Mouse (Mus musculus) inflammation-experienced regulatory T-cells, adult 6 months (primary cell): Measurements from ENCODE around the gene Tbx3. TPM values are rescaled to one million over a fixed set of nuclear protein-coding genes. Genes with fewer than 3 reads are reported as not detected.

Source experiments
- ATAC-seq: one replicate; pipeline ENCODE4 v1.8.0; 2017
- polyA plus RNA-seq, 3 experiments: library from polyadenylated mRNA; unstranded; fragments of 100-300 nt; shearing (Covaris generic); gene quantifications; one replicate each; pipeline ENCODE4 v1.2.1; 2017

Tbx3 gene
- polyA plus RNA-seq, 3 experiments from 2014 or later: 0.56 TPM; not detected in 2

- no peak for ATAC-seq
Measured at GRCm38 (mm10) chr5:119662326-119662725, 8.1 kb upstream of the Tbx3 start.

GRCm38 (mm10) chr5:119662731-119663130, 7.7 kb upstream of the Tbx3 start:
- no peak for ATAC-seq

- ATAC-seq: no peak
Measured at GRCm38 (mm10) chr5:119663241-119663640, 7.2 kb upstream of the Tbx3 start.

DNA sequence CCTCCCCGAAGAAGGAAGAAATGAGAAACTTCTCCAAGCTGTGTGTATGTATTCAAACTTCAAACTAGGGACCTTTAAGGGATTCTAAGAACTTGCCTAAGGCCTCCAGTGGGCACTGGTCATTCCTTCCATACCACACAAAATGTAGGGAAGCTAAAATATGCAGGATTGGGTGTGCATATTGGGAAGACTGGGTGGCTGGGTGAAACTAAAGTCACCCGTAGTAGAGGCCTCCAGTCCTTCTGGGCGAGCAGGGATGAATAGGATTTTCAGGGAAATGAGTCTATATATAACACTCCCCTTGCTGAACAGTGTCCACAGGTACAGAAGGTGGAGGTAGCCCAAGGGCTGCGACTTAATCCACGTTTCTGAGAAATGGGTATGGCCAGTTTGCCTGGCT, 6.7 kb upstream of the Tbx3 start:
- no peak for ATAC-seq

- no peak for ATAC-seq
Measured at GRCm38 (mm10) chr5:119665739-119666138, 4.7 kb upstream of the Tbx3 start.

DNA sequence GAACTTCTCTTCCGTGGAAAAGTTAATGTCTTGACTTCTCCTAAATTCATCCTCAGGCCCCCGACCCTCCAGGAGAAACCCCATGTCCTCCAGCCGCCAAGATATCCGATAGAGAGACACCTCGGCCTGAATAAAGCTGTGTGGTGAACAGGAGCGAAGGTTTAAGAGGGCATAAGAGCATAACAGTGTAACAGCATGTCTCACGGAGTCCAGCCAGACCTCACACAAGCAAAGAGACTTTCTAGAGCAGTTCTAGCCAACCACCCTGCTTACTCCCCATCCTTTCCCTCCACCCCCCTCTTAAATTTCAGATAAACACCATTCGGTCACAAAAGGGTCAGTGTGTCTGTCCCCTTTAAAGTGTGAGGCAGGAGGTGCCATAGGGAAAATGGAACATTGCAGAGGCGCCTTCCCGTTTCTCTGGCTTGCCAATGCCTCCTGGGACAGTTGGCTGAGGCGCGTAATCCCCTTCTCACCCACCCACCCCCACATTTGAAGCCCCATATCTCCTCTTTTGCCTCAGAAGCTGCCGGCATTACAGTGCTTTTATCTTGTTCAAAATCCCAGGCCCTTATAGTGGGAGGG, 3.0 kb upstream of the Tbx3 start:
- ATAC-seq: no peak

DNA sequence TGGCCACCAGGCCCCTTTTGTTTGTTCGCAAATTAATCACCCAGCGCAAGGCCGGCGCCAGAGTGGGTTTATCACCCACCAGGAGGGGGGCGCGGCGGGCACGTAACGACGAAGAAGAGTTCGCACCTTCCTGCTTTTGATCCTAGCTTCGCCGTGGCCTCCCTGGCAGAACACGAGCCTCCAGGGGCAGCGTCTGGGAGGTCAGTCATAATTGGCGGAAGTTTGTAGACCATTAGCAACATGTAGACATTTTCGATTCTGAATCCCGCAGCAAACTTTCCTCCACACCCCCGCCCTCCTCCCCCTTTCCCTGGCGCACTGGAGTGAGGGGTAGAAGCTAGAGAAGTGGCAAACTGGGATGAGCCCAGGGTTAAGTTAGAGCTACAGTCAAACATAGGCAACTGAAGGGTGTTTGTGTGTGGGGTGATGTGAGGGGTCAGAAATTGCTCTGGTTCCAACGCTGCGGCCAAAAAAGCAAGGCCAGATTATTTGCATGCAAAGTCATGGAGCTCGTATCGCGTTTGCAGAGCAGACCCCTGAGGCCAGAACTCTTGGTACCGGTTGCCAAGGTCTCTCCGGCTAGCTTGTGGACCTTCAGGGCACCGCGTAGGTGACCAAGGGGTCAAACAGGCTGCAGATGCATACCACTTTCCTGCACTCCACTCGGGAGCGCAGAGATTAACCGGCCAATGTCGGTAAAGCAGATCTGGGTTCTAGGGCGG, 2.1 kb upstream of the Tbx3 start:
- no peak for ATAC-seq

DNA sequence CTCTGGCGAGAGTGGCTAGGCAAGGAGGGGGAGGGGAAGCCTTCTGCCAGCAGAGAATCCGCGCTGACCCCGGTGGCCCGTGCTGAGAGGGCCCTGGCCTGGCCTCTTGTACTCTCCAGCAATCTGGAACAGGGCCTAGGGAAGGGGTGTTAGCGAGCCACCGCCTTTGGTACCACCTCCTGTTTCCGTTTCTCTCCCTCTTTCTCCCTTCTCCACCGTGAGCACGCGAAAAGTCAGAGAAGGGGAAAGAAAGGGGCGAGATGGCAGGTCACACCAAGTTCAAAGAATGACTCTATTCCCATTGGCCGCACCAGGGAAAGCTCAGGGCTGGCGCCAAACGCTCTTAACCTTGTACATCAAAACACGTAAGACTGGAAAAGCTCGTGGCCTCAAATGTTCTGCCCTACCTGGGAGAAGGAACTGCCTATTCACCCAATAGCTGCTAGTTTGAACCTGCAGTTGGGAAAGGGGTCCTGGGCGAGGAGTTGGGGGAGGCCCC, 1.5 kb upstream of the Tbx3 start:
- no peak for ATAC-seq

GRCm38 (mm10) chr5:119669741-119670565, 516 bp upstream of the Tbx3 start:
- ATAC-seq: no peak

GRCm38 (mm10) chr5:119671124-119671801, 794 bp downstream of the Tbx3 start:
- ATAC-seq: no peak

DNA sequence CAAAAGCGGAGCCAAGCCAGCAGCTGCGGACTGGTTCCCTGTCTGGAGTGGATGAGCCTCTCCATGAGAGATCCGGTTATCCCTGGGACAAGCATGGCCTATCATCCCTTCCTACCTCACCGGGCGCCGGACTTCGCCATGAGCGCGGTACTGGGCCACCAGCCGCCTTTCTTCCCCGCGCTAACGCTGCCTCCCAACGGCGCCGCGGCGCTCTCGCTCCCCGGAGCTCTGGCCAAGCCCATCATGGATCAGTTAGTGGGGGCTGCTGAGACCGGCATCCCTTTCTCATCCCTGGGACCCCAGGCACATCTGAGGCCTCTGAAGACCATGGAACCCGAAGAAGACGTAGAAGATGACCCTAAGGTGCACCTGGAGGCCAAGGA, 1.5 kb downstream of the Tbx3 start:
- no peak for ATAC-seq

DNA sequence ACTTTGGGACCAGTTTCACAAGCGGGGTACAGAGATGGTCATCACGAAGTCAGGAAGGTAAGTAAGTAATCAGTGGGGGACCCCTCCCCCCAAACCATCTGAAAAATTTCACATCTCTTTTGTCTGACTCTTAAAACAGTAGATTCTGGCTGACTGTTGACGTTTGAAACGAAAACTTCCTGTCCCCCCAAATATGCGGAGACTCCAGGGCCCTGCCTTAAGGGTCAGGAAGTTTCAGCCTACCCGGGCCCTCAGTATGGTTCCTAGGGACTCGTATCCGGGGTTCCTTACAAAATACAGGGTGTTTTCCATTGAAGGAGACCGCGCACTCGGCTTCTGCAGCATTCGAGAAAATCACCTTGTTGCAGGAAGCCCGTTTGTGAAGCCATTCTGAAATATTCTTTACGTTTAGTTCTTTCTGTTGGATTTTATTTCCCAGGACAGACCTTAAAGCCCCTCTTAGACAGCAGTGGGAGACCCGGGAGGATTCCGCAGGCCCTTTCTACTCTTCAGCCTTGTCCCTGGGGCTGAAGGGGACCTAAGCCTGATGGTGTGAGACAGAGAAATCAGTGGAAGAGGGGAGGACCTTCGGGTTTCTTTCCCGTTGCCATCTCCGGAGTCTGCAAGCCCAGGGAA, 2.0 kb downstream of the Tbx3 start:
- no peak for ATAC-seq

DNA sequence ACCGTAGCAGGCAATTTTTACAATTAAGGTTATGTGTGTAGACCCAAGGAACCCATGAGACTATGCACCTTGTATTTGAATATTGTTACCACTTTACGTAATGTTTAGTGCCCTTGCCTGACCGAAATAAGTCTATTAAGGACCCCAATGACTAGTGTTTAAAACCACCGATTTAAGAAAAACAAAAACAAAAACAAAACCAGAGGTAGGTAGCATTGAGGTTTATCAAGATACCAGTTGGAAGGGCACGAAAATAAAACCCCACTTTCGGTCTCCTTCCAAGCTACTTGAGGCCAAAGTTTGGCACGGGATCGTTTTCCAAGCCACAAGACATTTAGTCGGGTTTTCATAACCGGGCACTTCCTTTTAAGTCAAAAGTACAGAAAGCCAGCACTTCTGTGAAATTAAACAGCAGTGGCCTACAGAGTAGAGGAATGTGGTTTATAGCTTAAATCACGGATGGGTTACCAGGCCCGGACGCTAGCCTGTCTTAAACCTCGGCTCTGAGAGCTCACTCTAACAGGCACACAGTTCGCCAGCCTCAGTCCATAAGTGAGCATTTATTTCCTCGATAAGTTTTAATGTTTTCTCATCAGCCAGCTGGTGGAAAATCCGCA, 2.6 kb downstream of the Tbx3 start:
- no peak for ATAC-seq

GRCm38 (mm10) chr5:119673716-119674605, 3.5 kb downstream of the Tbx3 start:
- no peak for ATAC-seq

GRCm38 (mm10) chr5:119674606-119675330, 4.3 kb downstream of the Tbx3 start:
- no peak for ATAC-seq

- ATAC-seq: no peak
Measured at GRCm38 (mm10) chr5:119676245-119676644, 5.8 kb downstream of the Tbx3 start.

DNA sequence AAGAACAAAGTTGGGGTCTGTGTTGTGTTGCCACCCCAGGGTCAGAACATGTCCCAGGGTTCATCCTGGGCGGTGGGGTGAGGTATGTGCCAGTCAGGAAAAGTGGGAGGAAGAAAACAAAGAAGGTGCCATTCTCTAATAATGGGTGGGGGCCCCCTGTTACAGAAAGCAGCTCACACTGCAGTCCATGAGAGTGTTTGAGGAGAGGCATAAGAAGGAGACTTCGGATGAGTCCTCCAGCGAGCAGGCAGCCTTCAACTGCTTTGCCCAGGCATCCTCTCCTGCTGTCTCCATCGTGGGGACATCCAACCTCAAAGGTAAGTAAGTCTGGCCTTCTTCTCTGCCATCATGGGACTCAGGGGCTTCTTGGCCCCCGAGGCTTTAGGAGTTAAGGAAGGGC, 8.0 kb downstream of the Tbx3 start:
- no peak for ATAC-seq

GRCm38 (mm10) chr5:119679084-119679483, 8.6 kb downstream of the Tbx3 start:
- ATAC-seq: no peak

DNA sequence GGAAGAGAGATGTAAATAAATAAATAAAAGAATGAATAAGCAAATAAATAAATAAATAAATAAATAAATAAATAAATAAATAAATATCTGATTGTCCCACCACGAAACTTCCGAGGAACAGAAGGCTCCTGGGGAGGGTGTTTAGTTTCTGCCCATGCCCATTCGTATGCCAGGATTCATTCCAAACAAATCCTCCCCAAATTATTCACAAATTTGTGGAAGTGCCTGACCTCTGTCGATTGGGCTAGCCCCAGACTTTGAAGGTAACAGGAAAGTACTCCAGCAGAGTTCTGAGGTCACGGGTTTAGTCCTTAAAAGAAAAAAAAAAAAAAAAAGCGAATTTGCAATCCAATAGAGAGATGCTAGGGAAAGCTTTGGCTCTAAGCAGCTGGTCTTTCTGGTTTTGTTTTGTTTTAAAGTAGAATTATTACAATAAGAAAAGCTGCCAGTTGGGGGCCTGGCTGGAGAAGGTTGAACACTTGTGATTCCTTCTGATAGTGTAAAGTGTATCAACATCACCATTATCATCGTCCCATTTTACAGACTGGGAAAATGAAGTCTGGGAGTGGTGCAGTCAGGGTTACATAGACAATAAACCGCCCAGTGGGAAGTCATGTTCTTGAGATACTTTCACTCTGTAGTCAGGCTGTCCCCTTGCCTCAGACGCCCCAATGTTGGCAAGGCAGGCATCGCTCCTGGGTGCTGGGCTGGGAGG, 9.3 kb downstream of the Tbx3 start:
- ATAC-seq: no peak
